Mouse (Mus musculus) left cerebral cortex, postnatal 10 days (tissue): ENCODE measurements around the gene Chmp6. TPM values are rescaled to one million over a fixed set of nuclear protein-coding genes. Genes with fewer than 3 reads are reported as not detected.

ENCODE experiments used
- DNase-seq, 2 experiments: peaks; one replicate each; pipeline ENCODE4 v3.0.0; 2021 to 2022; ENCODE audit warnings: low spot score in 2 of 2, mixed read lengths in 1 of 2; ENCODE audit errors: extremely low spot score in 1 of 2
- intact Hi-C: fragments of 180-260 bp; cut with DNase I; formaldehyde crosslinking; loops from one replicate; pipeline ENCODE4 v1.15.1; 2025
- total RNA-seq, 2 experiments: library from RNA; stranded (reverse); gene quantifications; 2 replicates each; pipeline ENCODE4 v1.2.3; 2021

The Chmp6 gene
- total RNA-seq, 2 experiments from 2014 or later = 43.0 to 46.9 TPM

DNA sequence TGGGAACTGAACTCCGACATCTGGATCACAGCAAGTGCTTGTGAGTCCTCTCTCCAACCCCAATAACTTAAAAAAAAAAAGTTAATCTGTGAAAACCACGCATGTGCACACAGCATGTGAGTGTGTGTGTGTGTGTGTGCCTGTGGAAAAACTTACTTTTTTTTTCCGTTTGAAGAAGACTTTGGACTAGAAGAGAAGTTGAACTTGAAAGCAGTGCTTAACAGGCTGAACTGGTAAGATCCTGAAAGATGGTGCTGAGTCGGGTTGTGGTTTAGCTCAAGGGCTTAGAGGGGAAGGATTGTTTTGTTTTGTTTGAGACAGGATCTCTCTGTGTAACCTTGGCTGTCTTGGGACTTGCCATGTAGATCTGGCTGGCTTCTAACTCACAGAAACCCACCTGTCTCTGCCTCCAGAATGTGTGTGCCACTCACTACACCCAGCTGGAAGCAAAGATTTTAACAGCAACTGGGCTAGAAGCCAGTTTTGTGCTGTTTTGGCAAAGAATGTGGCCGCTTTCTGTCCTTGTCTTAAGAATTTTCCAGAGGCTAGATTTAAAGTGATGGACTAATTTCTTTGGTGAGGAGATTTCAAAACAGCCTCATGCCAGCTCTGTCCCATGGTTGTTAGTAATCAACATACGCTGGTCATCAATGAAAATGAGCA, 16.5 kb downstream of the Chmp6 start:
- intact Hi-C loops = no loop called here
- DNase-seq = peak in 1 of 2 experiments; percentile 14

- intact Hi-C loops = no loop called here
Observed at GRCm38 (mm10) chr11:119931809-119932208, 18.6 kb downstream of the Chmp6 start.

DNA sequence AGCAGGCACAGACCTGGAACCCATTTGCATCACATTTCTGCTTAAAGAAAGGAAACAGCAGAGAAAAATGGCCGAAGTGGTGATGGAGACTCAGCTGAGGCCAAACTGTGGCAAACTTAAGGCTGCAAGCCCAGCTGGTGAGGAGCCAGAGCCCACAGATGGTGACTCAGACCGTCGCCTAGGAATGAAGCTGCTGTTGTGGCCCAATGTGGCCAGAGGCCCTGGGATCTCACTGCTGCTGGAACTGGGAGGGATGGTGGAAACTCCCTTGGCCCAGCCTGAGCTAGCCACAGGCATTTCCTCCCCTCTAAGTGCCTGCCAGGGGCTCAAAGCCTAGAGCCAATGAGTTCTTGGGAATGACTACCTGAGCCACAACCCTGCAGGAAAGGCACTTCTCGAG, 19.9 kb downstream of the Chmp6 start:
- DNase-seq = no peak
- intact Hi-C loops = no loop called here

More at GRCm38 (mm10) chr11:119931809-119932208, 18.6 kb downstream of the Chmp6 start:
- peak in 1 of 2 experiments; percentile 33 for DNase-seq

DNA sequence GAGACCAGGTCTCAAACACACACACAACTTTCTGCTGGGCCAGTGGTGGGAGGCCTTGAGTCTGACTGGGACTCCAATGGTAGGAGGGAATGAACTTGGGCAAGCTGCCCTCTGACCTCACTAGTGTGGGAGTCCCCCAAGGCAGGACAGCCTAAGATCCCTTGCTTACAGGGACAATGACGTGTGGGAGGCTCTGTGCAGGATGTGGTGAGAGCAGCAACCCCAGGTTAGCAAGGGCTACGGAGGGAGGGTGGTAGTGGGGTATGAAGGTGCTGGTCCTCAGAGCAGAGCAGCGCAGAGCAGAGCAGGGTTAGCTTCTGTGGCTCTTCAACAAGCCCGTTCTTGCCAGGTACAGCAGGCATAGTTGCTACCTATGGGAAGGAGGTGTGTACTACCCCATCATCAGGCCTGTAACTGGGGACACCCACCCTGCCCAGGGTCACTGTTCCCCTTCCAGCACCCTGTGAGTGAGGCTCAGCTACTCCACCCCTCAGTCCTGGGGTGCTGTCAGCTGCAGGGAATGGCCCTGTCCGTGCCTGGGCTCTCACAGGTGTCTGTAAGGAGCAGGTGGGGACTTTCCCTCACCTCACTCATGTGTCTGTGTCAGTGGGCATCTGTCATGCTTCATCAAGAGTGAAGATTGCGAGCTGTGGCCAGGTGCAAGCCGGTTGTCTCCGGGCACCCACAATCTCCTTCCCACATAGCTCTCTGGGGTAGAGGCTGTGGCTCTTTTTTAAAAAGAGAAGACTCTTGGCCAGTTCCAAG, 20.8 kb downstream of the Chmp6 start:
- no peak for DNase-seq
- intact Hi-C loops = no loop called here

- intact Hi-C loops = no loop called here
- no peak for DNase-seq
Observed at GRCm38 (mm10) chr11:119934773-119935172, 21.5 kb downstream of the Chmp6 start.

DNA sequence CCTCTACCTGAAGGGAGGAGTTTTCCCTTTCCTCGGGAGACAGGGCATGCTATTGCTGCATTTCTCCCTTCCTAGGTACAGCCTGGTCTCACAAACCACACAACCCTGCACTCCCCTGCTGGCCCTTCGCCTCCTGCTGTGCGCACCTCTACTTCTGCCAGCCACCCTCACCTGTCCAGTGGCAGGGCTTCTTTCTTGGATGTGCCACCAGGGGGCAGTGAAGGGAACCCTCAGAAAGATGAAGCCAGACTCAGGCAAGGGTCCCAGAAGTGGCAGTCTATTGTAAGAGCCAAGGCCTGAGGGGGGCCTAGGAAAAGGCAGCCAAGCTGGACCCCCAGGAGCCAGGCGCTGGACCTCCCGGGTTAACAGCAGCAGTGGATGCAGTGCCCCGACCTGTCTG, 22.2 kb downstream of the Chmp6 start:
- intact Hi-C loops = no loop called here

GRCm38 (mm10) chr11:119936456-119936855, 23.2 kb downstream of the Chmp6 start:
- no peak for DNase-seq
- intact Hi-C loops = loop anchor here (2.0 kb wide), 1 partner anchor 54 kb away; no protein-coding TSS in a partner anchor

More for the DNA sequence above, 22.2 kb downstream of the Chmp6 start:
- DNase-seq = peak in 1 of 2 experiments; percentile 73

- intact Hi-C loops = loop anchor here (2.0 kb wide), 1 partner anchor 54 kb away; no protein-coding TSS in a partner anchor
Observed at GRCm38 (mm10) chr11:119937216-119937615, 24.0 kb downstream of the Chmp6 start.

DNA sequence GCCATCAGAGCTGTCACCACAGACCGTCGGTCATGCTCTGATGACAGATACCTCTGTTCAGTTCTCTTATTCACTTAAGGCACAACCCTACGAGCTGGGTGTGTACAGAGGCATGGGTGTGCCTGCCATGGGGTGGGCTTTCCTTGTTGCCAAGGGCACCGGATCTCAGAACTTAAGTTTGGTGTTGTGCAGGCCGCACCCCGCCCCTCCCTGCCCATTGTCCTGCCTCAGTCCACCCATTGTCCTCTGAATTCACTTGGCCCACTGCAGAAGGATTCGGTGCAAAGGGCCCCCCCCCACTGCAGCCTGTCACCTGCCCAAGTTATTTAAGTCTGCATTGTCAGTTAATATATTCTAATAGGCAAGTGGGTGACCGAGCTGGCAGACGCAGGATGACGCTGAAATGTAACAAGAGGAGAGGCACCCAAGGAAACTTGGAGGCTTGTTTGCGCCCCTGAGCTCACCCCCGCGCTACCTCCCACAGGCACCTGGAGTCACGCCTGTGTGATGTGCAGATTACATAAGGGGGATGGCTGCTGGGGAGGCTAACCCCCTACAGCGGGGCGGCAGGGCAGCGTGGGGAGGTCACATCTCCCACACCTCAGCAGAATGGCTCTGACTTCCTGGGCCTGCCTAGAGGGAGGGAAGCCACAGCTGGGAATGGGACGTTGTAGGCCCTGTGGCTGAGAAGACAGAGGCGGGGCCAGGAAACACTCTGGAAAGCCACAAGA, 24.7 kb downstream of the Chmp6 start:
- no peak for DNase-seq
- intact Hi-C loops = loop anchor here (2.0 kb wide), 1 partner anchor 53 kb away; no protein-coding TSS in a partner anchor

More at GRCm38 (mm10) chr11:119937216-119937615, 24.0 kb downstream of the Chmp6 start:
- peak; percentile 70 to 80 for DNase-seq

DNA sequence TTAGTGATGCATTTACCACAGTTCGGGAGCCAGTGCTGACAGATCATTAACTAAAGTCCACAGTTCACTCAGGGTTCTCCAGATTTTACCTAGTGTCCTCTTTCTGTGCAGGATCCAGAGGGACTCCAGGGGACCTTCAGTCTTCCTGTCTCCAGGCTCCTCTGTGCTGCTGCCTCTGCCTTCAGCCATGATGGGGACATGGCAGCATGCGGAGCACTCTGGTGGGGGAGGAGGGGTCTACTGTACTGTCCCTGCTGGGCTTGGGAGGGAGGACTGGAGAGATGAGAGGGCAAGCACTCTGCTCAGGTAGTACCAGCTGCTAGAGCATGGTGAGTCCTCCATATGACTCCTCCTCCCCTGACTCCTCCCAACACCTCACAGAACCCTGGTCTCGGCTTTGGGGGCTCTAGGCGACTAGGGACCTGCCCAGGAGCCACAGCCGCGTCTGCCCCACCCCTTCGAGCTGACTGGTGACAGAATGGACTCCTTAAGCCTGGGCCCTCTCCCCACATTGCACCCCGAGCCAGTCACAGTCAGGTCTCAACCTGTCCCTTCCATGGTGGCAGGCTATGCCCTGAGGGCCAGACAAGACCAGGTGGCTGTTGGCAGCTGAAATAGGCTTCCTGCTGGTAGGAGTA, 26.0 kb downstream of the Chmp6 start:
- intact Hi-C loops = no loop called here
- no peak for DNase-seq

GRCm38 (mm10) chr11:119939711-119940106, 26.5 kb downstream of the Chmp6 start:
- intact Hi-C loops = loop anchor here (5.0 kb wide), 1 partner anchor 32 kb away; no protein-coding TSS in a partner anchor
- no peak for DNase-seq

DNA sequence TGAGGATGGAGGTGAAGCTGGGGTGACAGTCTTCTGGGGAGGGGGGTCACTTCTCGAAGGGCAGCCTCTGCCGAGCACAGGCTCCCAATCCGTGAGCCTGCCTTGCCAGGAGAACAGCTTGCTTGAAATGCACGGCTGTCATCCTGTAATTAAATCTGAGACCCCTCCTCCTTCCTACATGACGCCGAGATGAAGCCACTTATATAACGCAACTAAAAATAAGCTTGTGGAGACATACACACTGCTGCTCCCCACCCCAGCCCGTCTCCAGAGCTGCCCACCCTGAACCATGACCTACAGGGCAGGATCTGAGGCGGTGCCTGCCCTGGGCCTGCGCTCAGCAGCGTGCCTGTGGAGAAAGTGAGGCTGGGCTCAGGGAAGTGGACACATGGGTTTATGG, 26.9 kb downstream of the Chmp6 start:
- peak in 1 of 2 experiments; percentile 66 for DNase-seq
- intact Hi-C loops = loop anchor here (5.0 kb wide), 1 partner anchor 33 kb away; no protein-coding TSS in a partner anchor

- no peak for DNase-seq
- intact Hi-C loops = loop anchor here (5.0 kb wide), 1 partner anchor 34 kb away; no protein-coding TSS in a partner anchor
Observed at GRCm38 (mm10) chr11:119941794-119942193, 28.6 kb downstream of the Chmp6 start.

DNA sequence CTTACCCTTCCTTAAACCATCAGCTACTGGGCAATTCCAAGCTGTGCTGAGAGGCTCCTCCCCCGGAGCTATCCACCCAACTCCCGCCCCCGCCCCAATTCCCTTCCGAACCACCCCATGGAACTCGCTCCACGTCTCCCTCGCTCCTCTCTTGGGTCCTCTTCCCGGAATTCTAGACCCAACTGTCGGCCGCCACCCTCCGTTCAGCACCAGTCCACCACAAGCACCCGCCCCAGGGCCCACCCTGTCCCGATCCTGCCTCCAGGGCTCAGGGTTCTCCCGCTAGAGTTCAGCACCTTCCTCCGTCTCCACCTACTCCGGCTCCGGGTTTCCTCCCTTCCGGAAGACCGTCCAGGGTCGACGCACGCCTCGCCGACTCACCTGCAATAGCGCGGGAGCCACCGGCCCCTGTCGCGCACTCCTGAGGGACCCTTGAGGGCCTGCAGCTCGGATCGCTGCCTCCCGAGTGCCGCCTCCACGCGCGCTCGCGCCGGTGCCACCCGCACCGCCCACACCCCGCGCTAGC, 29.0 kb downstream of the Chmp6 start:
- DNase-seq = no peak
- intact Hi-C loops = loop anchor here (5.0 kb wide), 1 partner anchor 35 kb away; no protein-coding TSS in a partner anchor

DNA sequence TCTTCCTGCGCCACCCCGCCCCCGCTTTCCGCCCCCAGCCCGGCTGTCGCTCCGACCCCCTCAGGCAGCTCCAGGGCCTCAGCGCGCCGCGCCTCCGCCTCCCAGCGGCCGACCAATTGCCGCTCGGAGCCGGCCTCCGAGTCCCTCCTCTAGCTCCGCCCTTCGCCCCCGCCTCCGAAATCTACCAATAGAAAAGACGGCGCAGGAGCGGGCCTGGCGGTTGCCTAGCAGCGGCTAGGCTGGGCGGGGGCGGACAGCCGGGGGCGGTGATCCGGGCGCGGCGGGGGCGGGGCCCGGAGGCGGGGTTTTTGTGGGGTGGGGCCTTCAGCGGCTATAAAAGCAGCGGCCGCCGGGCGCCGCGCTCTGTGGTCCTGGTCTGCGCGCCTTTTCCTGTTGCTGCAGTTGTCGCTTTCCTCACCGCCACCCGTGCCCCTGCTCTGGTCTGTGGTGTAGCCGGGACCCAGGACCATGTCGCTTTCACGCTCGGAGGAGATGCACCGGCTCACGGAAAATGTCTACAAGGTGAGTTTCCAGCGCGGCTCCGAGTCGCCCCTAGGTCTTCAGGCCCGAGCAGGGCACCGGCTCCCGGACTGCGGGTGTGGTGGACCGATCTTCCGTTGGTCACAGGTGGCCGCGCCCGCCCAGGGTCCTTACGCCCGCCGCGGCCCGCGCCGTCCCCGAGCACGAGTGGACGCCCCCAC, 29.6 kb downstream of the Chmp6 start, which contains the start of gene Baiap2:
Baiap2 (plus strand) TSS at position 37 of the 701 bp plus-strand sequence.
- intact Hi-C loops = loop anchor here (5.0 kb wide), 1 partner anchor 36 kb away; no protein-coding TSS in a partner anchor
- peak; percentile 97 to 100 for DNase-seq

- intact Hi-C loops = loop anchor here (5.0 kb wide), 1 partner anchor 36 kb away; no protein-coding TSS in a partner anchor
Observed at GRCm38 (mm10) chr11:119943428-119943988, 30.3 kb downstream of the Chmp6 start.

GRCm38 (mm10) chr11:119945343-119945742, 32.1 kb downstream of the Chmp6 start:
- intact Hi-C loops = no loop called here
- DNase-seq = peak in 1 of 2 experiments; percentile 57

More at GRCm38 (mm10) chr11:119943428-119943988, 30.3 kb downstream of the Chmp6 start:
- no peak for DNase-seq
